ENCODE assay signal across 8 mouse cellular contexts in genomic region chr4:9096809-9097700, GRCm38 (mm10).
DNase-seq lines count a peak whose midpoint lies in the region; ATAC-seq and TF ChIP-seq lines count a peak whose summit lies in the region.

No protein-coding gene starts in this region.

- no peak overlapping the region for H3K9ac ChIP-seq in lung, embryonic 15.5 days

- no peaks in the 10 kb centered on the region for H3K36me3 ChIP-seq in G1E (replicated peaks)
- no peaks in the 10 kb centered on the region for H3K36me3 ChIP-seq in lung, embryonic 15.5 days

- H3K27me3 ChIP-seq in G1E (ENCODE audit: insufficient read depth, low read length), result no peaks in the 10 kb centered on the region
- H3K27me3 ChIP-seq in lung, embryonic 15.5 days, result no peaks in the 10 kb centered on the region; the same call in 1 of the 2 replicates

- no peak overlapping the region for H3K27ac ChIP-seq in lung, embryonic 15.5 days

- H3K9me3 ChIP-seq in G1E (replicated peaks), result no peaks in the 10 kb centered on the region
- no peaks in the 10 kb centered on the region for H3K9me3 ChIP-seq in lung, embryonic 15.5 days

- TF ChIP-seq CTCF in G1E (IDR thresholded peaks at IDR 0.05; ENCODE audit: low read depth, low read length), result peak; percentile 93

- no peak overlapping the region for H3K4me3 ChIP-seq in G1E (ENCODE audit: low read depth, low read length)
- H3K4me3 ChIP-seq in lung, embryonic 15.5 days, result no peak overlapping the region

- 21% methylated on average over 24 of the region's 24 CpGs for WGBS in lung, embryonic 15.5 days

- peak overlapping the region; percentile 43 for H3K4me2 ChIP-seq in lung, embryonic 15.5 days

- no peaks in the 10 kb centered on the region for H3K4me1 ChIP-seq in G1E (ENCODE audit: insufficient read depth, low read depth, low read length)
- peaks cover 19% of the 10 kb centered on the region for H3K4me1 ChIP-seq in lung, embryonic 15.5 days

- DNase-seq in G1E (ENCODE audit: low spot score), result peak; percentile 21
- DNase-seq in cerebellum, adult 18-20 months, result peak; percentile 92 to 95
- DNase-seq in forelimb bud, embryonic 11.5 days (ENCODE audit: low read depth, low spot score), result peak; percentile 86
- peak; percentile 63 to 89 for DNase-seq in layer of hippocampus, adult 8-10 months (ENCODE audit: low spot score in 2 of 2)
- DNase-seq in ovary, postnatal 10 days (ENCODE audit: low spot score), result peak; percentile 88
- DNase-seq in thymus, postnatal 0 days (ENCODE audit: low spot score), result peak; percentile 84

- ATAC-seq in G1E (ENCODE audit: extremely low read depth, insufficient number of reproducible peaks, low FRiP score, poor library complexity, severe bottlenecking), result no peak
- ATAC-seq in hematopoietic stem cell, adult 5-6 weeks (replicated peaks in 1 of 2; ENCODE audit: insufficient read depth in 1 of 2, low FRiP score in 2 of 2, low TSS enrichment in 1 of 2, low read depth in 1 of 2, poor library complexity in 2 of 2, severe bottlenecking in 2 of 2), result peak; percentile 62 to 86; a peak in 3 of 4 replicates
- 0 out of 2 replicates have a peak, but pooled peaks have one; percentile 53 for ATAC-seq in lung, embryonic 15.5 days (ENCODE audit: borderline replicate concordance, extremely low read depth, low FRiP score, low TSS enrichment)

Comparison
In these comparisons a context has a peak if more than half of its experiments do, and no peak if none do; other contexts are left out.
1. DNase-seq: peak in every context shown above with its lines; median percentile 94 in cerebellum, adult 18-20 months; 88 in ovary, postnatal 10 days; 86 in forelimb bud, embryonic 11.5 days; 84 in thymus, postnatal 0 days; 76 in layer of hippocampus, adult 8-10 months; 21 in G1E.